Mouse (Mus musculus) cerebellum, adult 2 months (tissue): ENCODE results near the gene Dazap1. TPM values are rescaled to one million over a fixed set of nuclear protein-coding genes. Genes with fewer than 3 reads are reported as not detected.
"Not testable (repeated sequence)": the region's sequence is repeated elsewhere in the genome, so short reads cannot be mapped to it uniquely, and the experiment has no call there.

Source experiments
- DNase-seq, 2 experiments: peaks; one replicate each; pipeline ENCODE4 v3.0.0; 2021
- H3K27ac ChIP-seq: fragments of 200-500 bp; 2 replicates; pipeline ENCODE4 v1.5.1; 2012; ENCODE audit warnings: low read length, control low read depth, inconsistent platforms; ENCODE audit not compliant: insufficient read depth
- H3K27me3 ChIP-seq: fragments of 200-500 bp; 2 replicates; pipeline ENCODE4 v1.6.1; 2012; ENCODE audit warnings: inconsistent platforms, mild to moderate bottlenecking, low read length, moderate library complexity; ENCODE audit not compliant: control insufficient read depth, insufficient read depth
- H3K4me1 ChIP-seq: fragments of 200-500 bp; 2 replicates; pipeline ENCODE4 v1.6.1; 2011; ENCODE audit warnings: low read length; ENCODE audit not compliant: control insufficient read depth, insufficient read depth
- H3K4me3 ChIP-seq: fragments of 200-500 bp; replicated peaks from 2 replicates; pipeline ENCODE3; 2011; ENCODE audit warnings: mild to moderate bottlenecking, low read depth, low read length, control low read depth; ENCODE audit not compliant: insufficient read depth
- CTCF ChIP-seq: fragments of 200-500 bp; IDR thresholded peaks from 2 replicates; pipeline ENCODE4 v1.5.1; 2011; ENCODE audit warnings: low read depth, mild to moderate bottlenecking, control low read depth, low read length, moderate library complexity, borderline replicate concordance; ENCODE audit not compliant: insufficient read depth
- POLR2A ChIP-seq: fragments of 200-500 bp; IDR thresholded peaks from 2 replicates; pipeline ENCODE4 v1.6.1; 2011; ENCODE audit warnings: low read length, control low read depth, borderline replicate concordance; ENCODE audit not compliant: insufficient read depth
- WGBS: fragments of 180-500 bp; shearing (Covaris S2); methylation state at CpG from one replicate; pipeline ENCODE4 v1.1.7; 2018; 5-methylcytosine and 5-hydroxymethylcytosine counted together
- polyA plus RNA-seq: library from polyadenylated mRNA; depleted of rRNA; stranded (reverse); fragments of >200 nt; gene quantifications from 2 replicates; pipeline ENCODE4 v1.2.3, GENCODE M21; 2012; rRNA removed

Dazap1 gene
- 90.2 and 92.7 TPM in 2 replicates for polyA plus RNA-seq

GRCm38 (mm10) chr10:80260642-80261584, at the start of gene Dazap1, which contains the start of gene Gamt:
TSS of gene Dazap1 (plus strand) at chr10:80261486.
TSS of gene Gamt (minus strand) at chr10:80261012.
- peak within 1 kb of the TSS; percentile 70 for H3K27ac ChIP-seq
- TF ChIP-seq CTCF (no peak), POLR2A (peak; percentile 36; the same call in 1 of the 2 replicates)
- H3K27me3 ChIP-seq = no peaks in the 10 kb centered on the region
- peak; percentile 91 to 92 for DNase-seq
- H3K4me3 ChIP-seq = peak within 1 kb of the TSS; percentile 66
- peaks cover 15% of the 10 kb centered on the region; the same call in 1 of the 2 replicates for H3K4me1 ChIP-seq
- 1% methylated on average over 49 of the region's 49 CpGs for WGBS

GRCm38 (mm10) chr10:80211547-80212103, 49.7 kb upstream of the Dazap1 start:
- H3K27me3 ChIP-seq, H3K4me3 ChIP-seq, H3K27ac ChIP-seq, DNase-seq, H3K4me1 ChIP-seq: not testable (repeated sequence)
- 76% methylated on average over 7 of the region's 7 CpGs for WGBS

- Histone ChIP-seq H3K27me3 (no peaks in the 10 kb centered on the region), H3K4me3 (no peak overlapping the region), H3K27ac (no peak overlapping the region), H3K4me1 (no peaks in the 10 kb centered on the region)
- TF ChIP-seq CTCF (no peak), POLR2A (no peak)
- no peak for DNase-seq
- 51% methylated on average over 16 of the region's 16 CpGs for WGBS
Observed at GRCm38 (mm10) chr10:80215048-80215772, 46.1 kb upstream of the Dazap1 start.

- no peaks in the 10 kb centered on the region; the same call in 1 of the 2 replicates for H3K4me1 ChIP-seq
- TF ChIP-seq CTCF = no peak
- TF ChIP-seq POLR2A = no peak
- WGBS = 60% methylated on average over 7 of the region's 9 CpGs
Observed at GRCm38 (mm10) chr10:80220676-80221075, 40.6 kb upstream of the Dazap1 start.

GRCm38 (mm10) chr10:80223137-80223536, 38.1 kb upstream of the Dazap1 start:
- H3K4me1 ChIP-seq, DNase-seq, H3K27ac ChIP-seq, H3K27me3 ChIP-seq, H3K4me3 ChIP-seq: not testable (repeated sequence)
- WGBS = 93% methylated on average over 2 of the region's 2 CpGs

More at GRCm38 (mm10) chr10:80220676-80221075, 40.6 kb upstream of the Dazap1 start:
- H3K27ac ChIP-seq = no peak overlapping the region
- no peaks in the 10 kb centered on the region for H3K27me3 ChIP-seq
- no peak for DNase-seq
- no peak overlapping the region for H3K4me3 ChIP-seq

- no peak for DNase-seq
- H3K27ac ChIP-seq = peak overlapping the region; percentile 20
- peaks cover 6% of the 10 kb centered on the region for H3K4me1 ChIP-seq
- WGBS = under 1% methylated on average over 14 of the region's 14 CpGs
- TF ChIP-seq CTCF = no peak
- TF ChIP-seq POLR2A = no peak
- H3K4me3 ChIP-seq = peak overlapping the region; percentile 87
- no peaks in the 10 kb centered on the region for H3K27me3 ChIP-seq
Observed at GRCm38 (mm10) chr10:80226071-80226415, 35.2 kb upstream of the Dazap1 start.

- Histone ChIP-seq H3K4me3 (peak within 1 kb of the TSS; percentile 87), H3K27me3 (no peaks in the 10 kb centered on the region), H3K27ac (peak within 1 kb of the TSS; percentile 64), H3K4me1 (peaks cover 6% of the 10 kb centered on the region)
- peak; percentile 98 for DNase-seq
- TF ChIP-seq POLR2A (peak; percentile 58; the same call in 1 of the 2 replicates), CTCF (peak; percentile 40; the same call in 1 of the 2 replicates)
- WGBS = under 1% methylated on average over 66 of the region's 75 CpGs
Observed at GRCm38 (mm10) chr10:80226416-80227165, 34.7 kb upstream of the Dazap1 start, which contains the start of gene Mum1. TSS of gene Mum1 (plus strand) at chr10:80226434.
